In genomic region chr1:7454931-7455330, GRCm38 (mm10) we compare ENCODE assay signal across 17 mouse cellular contexts.
"Had no signal": no experiment of that assay in that cellular context is flagged by ENCODE, and none has a peak within 500 bp of the region (broad histone marks: within the 10 kb centered on the region; RNA-seq: fewer than 3 reads in every experiment).

No protein-coding gene starts in this region.

- H3K36me3 ChIP-seq: limb, embryonic 15.5 days; liver, embryonic 13.5 days; lung, embryonic 15.5 days; midbrain, embryonic 10.5 days; neural tube, embryonic 12.5 days had no signal

- DNase-seq: kidney, adult 2 months; kidney, postnatal 36 days; layer of hippocampus, adult 9-11 months; layer of hippocampus, postnatal 36 days; liver, embryonic 13.5 days; liver, postnatal 0 days; lung, postnatal 14 days; midbrain, embryonic 14.5 days; retina, postnatal 1 day; right cerebral cortex, postnatal 4 days; thymus, adult 2 months; thymus, postnatal 25 days had no signal

- ATAC-seq: liver, postnatal 0 days had no signal

- H3K4me1 ChIP-seq: limb, embryonic 15.5 days; liver, embryonic 13.5 days; lung, embryonic 15.5 days; midbrain, embryonic 10.5 days; neural tube, embryonic 12.5 days had no signal

- H3K9me3 ChIP-seq: limb, embryonic 15.5 days; liver, embryonic 13.5 days; lung, embryonic 15.5 days; midbrain, embryonic 10.5 days; neural tube, embryonic 12.5 days had no signal

- H3K4me3 ChIP-seq: limb, embryonic 15.5 days; liver, embryonic 13.5 days; lung, embryonic 15.5 days; midbrain, embryonic 10.5 days; myocyte; neural tube, embryonic 12.5 days had no signal

- H3K27me3 ChIP-seq: limb, embryonic 15.5 days; liver, embryonic 13.5 days; lung, embryonic 15.5 days; neural tube, embryonic 12.5 days had no signal
